Mouse (Mus musculus) MN1 (cell line): ENCODE results near the gene Cadm2.

ENCODE experiments used
- DNase-seq: peaks from one replicate; pipeline ENCODE4 v3.0.0-alpha.2; 2016; ENCODE audit warnings: low spot score

The Cadm2 gene

DNA sequence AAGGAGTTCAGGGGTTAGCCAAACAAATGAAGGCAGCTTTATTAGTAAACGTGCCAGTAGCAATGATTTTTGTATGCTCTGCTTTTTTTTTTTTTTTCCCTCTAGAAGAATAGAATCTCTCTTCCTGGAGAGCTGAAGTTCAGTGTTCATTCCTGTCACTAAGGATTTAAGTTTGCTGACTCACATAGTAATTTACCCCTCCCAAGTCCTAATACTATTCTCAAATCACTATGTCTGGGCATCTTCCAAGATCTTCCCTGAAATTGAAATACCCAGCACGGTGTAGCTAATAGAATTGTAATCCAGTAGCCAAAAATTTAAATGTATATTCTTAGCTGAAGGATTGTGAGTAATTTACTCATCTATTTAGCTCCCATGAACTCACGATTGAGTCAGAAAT is 914.2 kb downstream of the Cadm2 start:
- no peak for DNase-seq

DNA sequence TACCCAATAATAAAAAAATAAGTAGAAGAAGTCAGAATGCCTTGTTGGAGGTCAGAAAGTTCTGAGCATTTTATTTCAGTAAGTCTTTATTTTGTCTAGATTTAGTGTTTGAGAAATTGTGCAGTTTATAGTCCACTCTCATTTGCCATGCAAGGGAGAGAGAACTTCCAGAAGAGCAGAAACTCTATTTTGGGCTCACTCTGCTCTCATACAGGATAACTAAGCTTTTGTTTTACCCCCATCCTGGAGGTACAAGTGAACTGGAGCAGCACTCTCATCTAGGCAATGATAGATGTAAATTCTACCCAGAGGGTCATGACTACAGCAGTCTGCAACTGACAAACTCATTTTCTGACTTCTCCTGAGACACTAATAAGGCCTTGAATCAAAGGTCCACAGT is 925.9 kb downstream of the Cadm2 start:
- DNase-seq = no peak

DNA sequence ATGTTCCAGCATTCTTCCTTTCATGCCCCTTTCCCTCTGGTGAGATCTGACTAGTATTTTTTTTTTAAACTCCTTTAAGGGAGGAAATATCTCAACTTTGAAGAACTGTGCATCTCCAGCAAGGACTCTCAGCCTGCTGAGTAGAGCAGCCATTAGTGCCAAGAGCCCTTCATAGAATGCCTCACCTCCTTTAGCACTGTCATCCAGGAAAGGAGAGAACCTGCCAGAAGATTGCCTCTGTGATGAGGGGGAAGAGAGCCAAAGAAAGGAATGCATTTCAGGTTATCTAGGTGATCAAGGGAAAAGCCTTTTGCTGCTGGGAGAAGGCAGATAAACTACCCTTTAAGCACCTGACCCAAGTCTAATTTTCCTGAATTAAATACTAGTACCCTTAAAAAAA is 943.5 kb downstream of the Cadm2 start:
- no peak for DNase-seq

DNA sequence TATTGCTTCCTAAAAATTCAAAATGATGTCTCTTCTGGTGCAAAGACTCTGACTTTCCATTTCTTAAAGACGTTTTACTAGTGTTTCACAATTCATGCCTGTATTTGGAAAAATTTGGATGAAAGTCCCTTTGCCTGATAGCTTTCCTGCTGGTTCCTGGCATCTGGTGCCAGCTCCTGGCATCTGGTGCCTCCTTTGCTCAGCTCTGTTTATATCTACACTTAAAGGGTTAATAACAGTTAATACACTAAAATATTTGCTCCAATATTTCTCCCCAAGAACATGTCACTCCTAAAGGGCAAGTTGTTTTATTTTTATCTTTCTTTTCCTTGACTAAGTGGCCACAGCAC is 969.7 kb downstream of the Cadm2 start:
- DNase-seq = no peak

DNA sequence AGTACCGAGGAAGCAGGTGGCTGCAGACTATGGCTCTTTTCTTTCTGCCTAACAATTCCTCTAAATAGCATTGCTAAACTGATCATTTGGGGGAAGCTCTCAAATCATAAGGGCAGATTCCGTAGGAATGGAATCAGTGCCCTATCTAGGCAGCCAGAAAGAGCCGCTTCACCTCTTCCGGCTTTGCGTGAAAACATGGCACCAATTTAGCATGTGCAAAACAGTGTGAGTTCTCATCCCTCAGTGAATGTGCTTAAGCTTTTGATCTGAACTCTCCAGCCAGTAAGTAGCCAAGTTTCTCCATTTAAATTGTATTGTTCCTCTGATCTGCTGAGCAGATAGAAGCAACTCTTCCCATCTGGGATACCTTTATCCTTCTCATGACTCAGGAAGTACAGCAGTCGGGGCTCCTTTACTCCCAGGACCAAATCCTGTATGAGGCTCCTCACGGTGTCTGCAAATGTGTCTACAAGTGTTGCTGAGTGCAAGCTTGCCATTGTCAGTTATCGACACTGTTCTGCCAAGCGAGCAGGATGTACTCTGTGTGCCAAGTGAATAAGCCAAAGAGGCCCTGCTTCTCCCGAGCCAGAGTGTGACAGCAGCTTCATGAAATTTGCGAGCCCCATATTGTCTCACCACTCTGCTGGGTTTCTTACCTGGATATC is 970.2 kb downstream of the Cadm2 start:
- DNase-seq = no peak

DNA sequence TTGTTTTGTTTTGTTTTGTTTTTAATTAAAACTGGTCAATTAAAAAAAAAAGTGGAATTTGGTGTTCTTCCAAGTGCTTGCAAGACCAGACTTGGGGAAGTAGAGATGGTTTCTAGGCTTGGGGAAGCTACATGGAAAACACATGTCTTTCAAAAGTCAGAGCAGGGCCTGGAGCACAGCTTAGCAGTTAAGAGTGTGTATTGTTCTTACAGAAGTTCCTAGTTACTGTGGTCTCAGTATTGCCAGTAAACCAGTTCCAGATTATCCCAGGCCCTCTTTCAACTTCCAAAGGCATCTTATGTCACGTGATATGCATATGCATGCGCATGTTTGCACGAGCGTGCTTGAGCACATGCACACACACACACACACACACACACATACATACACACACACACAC is 972.9 kb downstream of the Cadm2 start:
- DNase-seq = no peak

DNA sequence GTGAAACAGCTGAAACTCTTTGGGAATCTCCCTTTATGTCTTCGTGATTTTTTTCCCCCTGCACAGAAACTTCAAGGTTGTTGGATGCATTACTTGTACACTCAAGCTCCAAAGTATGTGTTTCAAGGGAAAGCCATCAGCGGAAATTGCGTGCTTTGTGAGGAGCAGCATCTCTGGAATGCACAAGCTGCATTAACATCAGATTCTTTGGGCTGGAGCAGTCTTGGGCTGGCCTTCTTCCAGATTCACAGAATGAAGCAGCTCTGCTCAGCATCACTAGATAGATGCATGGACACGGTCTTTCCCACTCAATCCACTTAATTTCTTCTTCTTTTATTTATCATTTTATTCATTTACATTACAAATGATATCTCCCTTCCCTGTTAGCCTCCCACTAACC is 977.1 kb downstream of the Cadm2 start:
- DNase-seq = no peak

DNA sequence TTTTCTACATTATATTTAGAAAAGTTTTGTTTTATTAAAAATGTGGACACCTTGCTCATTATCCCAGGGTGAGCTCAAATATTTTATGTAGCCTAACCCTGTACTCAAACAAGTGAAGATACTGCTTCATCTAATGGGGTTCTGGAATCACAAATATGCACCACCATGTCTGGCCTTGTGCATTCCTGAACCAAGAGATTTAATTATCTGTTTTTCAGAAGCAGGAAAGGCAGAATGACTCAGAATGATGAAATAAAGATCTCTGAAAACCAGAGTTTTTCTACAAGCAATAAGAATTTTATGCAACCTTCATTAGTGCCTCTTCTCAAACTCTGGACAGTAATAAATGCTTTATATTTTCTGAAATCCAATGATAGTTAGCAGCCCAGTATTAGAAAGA is 993.2 kb downstream of the Cadm2 start:
- DNase-seq = no peak

DNA sequence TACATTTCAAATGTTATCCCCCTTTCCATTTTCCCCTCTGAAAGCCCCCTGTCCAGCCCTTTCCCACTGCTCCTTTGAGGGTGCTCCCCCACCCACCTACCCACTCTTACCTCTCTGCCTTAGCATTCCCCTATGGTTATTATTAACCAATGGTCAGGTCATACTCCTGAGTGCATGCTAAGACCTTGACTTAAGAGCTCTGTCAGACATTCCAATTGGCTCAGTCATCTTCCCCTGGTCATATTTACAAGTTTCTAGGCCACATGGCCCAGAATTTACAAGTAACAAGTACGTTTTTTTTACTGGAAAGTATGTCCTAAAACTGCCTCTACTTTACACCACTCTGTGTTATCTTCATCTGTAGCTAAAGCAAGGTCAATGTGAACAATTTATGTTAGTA is 998.3 kb downstream of the Cadm2 start:
- DNase-seq = no peak

DNA sequence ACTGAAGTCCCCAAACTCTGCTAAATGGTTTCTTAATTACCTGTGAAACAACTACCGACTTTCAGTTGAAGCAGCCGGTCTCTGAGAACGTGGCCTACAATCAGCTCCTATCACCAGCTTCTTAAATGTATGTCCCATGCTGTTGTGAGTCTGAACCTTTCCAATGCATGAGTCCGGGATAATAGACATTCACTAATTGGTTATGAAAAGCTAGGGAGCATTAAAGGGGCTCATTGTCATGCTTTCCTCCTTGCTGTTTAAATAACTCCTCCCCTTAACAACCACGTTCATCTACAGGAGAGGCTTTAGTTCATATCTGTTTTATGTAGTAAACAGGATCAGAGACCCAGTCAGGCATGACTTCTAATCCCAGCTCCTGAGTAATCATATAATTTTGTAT is 1008.1 kb downstream of the Cadm2 start:
- no peak for DNase-seq
